Mouse (Mus musculus): Measurements from ENCODE around the gene Cfc1. TPM values are rescaled to one million over a fixed set of nuclear protein-coding genes. Genes with fewer than 3 reads are reported as not detected.
"Not testable (repeated sequence)": the region's sequence is repeated elsewhere in the genome, so short reads cannot be mapped to it uniquely, and the experiment has no call there.

Gene Cfc1
- total and polyA plus RNA-seq, 2 experiments = not detected

- DNase-seq (ENCODE audit: extremely low read depth, low read depth, low spot score) = no peak
- H3K27ac ChIP-seq (replicated peaks; ENCODE audit: insufficient read depth, low read depth, low read length) = no peak overlapping the region
- 82% methylated on average over 1 of the region's 1 CpGs for WGBS
- H3K4me1 ChIP-seq (ENCODE audit: control insufficient read depth, insufficient read depth, low read length) = no peaks in the 10 kb centered on the region
- no peaks in the 10 kb centered on the region for H3K36me3 ChIP-seq (ENCODE audit: control insufficient read depth, insufficient read depth, low read length)
- no peak overlapping the region for H3K4me3 ChIP-seq (ENCODE audit: insufficient read depth, low read depth, low read length)
- no peaks in the 10 kb centered on the region for H3K27me3 ChIP-seq (ENCODE audit: control insufficient read depth, insufficient read depth, low read length)
- H3K79me2 ChIP-seq (ENCODE audit: control insufficient read depth, insufficient read depth, low read length) = no peaks in the 10 kb centered on the region
- H3K9ac ChIP-seq (ENCODE audit: low read depth, low read length) = no peak overlapping the region
- TF ChIP-seq POLR2A (IDR thresholded peaks at IDR 0.05; ENCODE audit: extremely low read depth, insufficient read depth, low read length) (no peak), CTCF (IDR thresholded peaks at IDR 0.05; ENCODE audit: low read depth, low read length) (no peak)
Measured at GRCm38 (mm10) chr1:34518259-34518658, 17.2 kb upstream of the Cfc1 start.

DNA sequence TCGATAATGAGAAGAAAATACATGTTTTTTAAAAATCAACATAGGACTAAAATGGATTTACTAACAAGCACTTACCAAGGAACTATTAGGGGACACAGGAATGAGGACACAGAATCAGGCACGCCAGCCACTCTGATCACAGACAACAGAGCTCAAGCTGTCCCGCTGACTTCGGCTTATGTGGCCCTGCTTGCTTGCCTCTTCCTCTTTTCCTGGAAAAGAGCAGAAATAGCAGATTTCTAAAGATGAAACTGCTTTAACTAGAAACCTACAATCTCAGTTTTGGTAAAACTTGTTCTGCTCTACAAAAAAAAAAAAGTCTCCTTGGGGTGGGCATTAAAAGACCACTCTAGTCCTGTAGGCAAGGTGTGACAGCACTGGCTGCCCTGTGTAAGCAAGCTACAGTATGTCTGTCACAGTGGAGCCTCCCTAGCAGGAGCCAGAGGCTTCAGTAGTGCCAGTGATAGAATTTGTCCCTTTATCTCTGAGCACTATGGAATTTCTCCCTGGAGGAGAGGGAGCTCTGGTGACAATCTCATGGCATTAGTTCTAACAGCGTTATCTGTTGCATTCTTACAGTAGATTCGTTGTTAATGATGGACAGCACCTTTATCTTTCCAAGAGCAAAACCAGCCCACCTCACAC, 13.1 kb upstream of the Cfc1 start:
- DNase-seq (ENCODE audit: extremely low read depth, low read depth, low spot score) = no peak
- Histone ChIP-seq H3K27me3 (ENCODE audit: control insufficient read depth, insufficient read depth, low read length) (no peaks in the 10 kb centered on the region), H3K36me3 (ENCODE audit: control insufficient read depth, insufficient read depth, low read length) (no peaks in the 10 kb centered on the region), H3K79me2 (ENCODE audit: control insufficient read depth, insufficient read depth, low read length) (no peaks in the 10 kb centered on the region), H3K27ac (replicated peaks; ENCODE audit: insufficient read depth, low read depth, low read length) (no peak overlapping the region), H3K4me1 (ENCODE audit: control insufficient read depth, insufficient read depth, low read length) (no peaks in the 10 kb centered on the region), H3K9ac (ENCODE audit: low read depth, low read length) (no peak overlapping the region), H3K4me3 (ENCODE audit: insufficient read depth, low read depth, low read length) (no peak overlapping the region)
- TF ChIP-seq CTCF (IDR thresholded peaks at IDR 0.05; ENCODE audit: low read depth, low read length) = no peak
- TF ChIP-seq POLR2A (IDR thresholded peaks at IDR 0.05; ENCODE audit: extremely low read depth, insufficient read depth, low read length) = no peak
- WGBS = 58% methylated on average over 6 of the region's 6 CpGs

DNA sequence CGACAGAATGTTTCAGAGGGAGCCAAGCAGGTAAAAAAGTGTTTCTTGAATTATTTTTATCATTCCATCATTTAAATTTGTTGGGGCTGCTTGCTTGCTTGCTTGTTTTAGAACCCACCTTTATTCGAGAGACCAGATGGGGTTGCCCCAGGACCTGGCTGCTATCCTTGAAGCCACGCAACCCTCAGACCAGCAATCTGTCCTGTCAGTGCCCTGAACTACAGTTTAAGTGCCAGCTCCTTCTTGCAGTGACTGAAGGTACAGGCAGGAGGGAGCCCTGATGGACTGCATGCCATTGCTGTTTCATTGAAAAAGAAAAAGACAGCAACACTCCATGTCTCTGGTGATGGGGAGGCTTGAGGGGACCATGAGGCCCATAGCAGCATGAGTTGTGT, 12.6 kb upstream of the Cfc1 start:
- 63% methylated on average over 3 of the region's 3 CpGs for WGBS
- Histone ChIP-seq H3K27ac (replicated peaks; ENCODE audit: insufficient read depth, low read depth, low read length) (no peak overlapping the region), H3K9ac (ENCODE audit: low read depth, low read length) (no peak overlapping the region), H3K4me1 (ENCODE audit: control insufficient read depth, insufficient read depth, low read length) (no peaks in the 10 kb centered on the region), H3K36me3 (ENCODE audit: control insufficient read depth, insufficient read depth, low read length) (no peaks in the 10 kb centered on the region), H3K27me3 (ENCODE audit: control insufficient read depth, insufficient read depth, low read length) (no peaks in the 10 kb centered on the region), H3K79me2 (ENCODE audit: control insufficient read depth, insufficient read depth, low read length) (no peaks in the 10 kb centered on the region), H3K4me3 (ENCODE audit: insufficient read depth, low read depth, low read length) (no peak overlapping the region)
- TF ChIP-seq POLR2A (IDR thresholded peaks at IDR 0.05; ENCODE audit: extremely low read depth, insufficient read depth, low read length) (no peak), CTCF (IDR thresholded peaks at IDR 0.05; ENCODE audit: low read depth, low read length) (no peak)
- DNase-seq (ENCODE audit: extremely low read depth, low read depth, low spot score) = no peak

- no peaks in the 10 kb centered on the region for H3K4me1 ChIP-seq (ENCODE audit: control insufficient read depth, insufficient read depth, low read length)
- no peak overlapping the region for H3K27ac ChIP-seq (replicated peaks; ENCODE audit: insufficient read depth, low read depth, low read length)
- 79% methylated on average over 3 of the region's 3 CpGs for WGBS
- TF ChIP-seq POLR2A (IDR thresholded peaks at IDR 0.05; ENCODE audit: extremely low read depth, insufficient read depth, low read length) = no peak
- no peak for TF ChIP-seq CTCF (IDR thresholded peaks at IDR 0.05; ENCODE audit: low read depth, low read length)
- H3K36me3 ChIP-seq (ENCODE audit: control insufficient read depth, insufficient read depth, low read length) = no peaks in the 10 kb centered on the region
- no peaks in the 10 kb centered on the region for H3K79me2 ChIP-seq (ENCODE audit: control insufficient read depth, insufficient read depth, low read length)
- H3K27me3 ChIP-seq (ENCODE audit: control insufficient read depth, insufficient read depth, low read length) = no peaks in the 10 kb centered on the region
- H3K9ac ChIP-seq (ENCODE audit: low read depth, low read length) = no peak overlapping the region
- no peak for DNase-seq (ENCODE audit: extremely low read depth, low read depth, low spot score)
- H3K4me3 ChIP-seq (ENCODE audit: insufficient read depth, low read depth, low read length) = no peak overlapping the region
Measured at GRCm38 (mm10) chr1:34523647-34524046, 11.8 kb upstream of the Cfc1 start.

GRCm38 (mm10) chr1:34534574-34534973, 874 bp upstream of the Cfc1 start:
- H3K79me2 ChIP-seq (ENCODE audit: control insufficient read depth, insufficient read depth, low read length); H3K4me1 ChIP-seq (ENCODE audit: control insufficient read depth, insufficient read depth, low read length); H3K27ac ChIP-seq (replicated peaks; ENCODE audit: insufficient read depth, low read depth, low read length); H3K9ac ChIP-seq (ENCODE audit: low read depth, low read length); DNase-seq (ENCODE audit: extremely low read depth, low read depth, low spot score); H3K36me3 ChIP-seq (ENCODE audit: control insufficient read depth, insufficient read depth, low read length); H3K27me3 ChIP-seq (ENCODE audit: control insufficient read depth, insufficient read depth, low read length); H3K4me3 ChIP-seq (ENCODE audit: insufficient read depth, low read depth, low read length): not testable (repeated sequence)
- 21% methylated on average over 3 of the region's 3 CpGs for WGBS

DNA sequence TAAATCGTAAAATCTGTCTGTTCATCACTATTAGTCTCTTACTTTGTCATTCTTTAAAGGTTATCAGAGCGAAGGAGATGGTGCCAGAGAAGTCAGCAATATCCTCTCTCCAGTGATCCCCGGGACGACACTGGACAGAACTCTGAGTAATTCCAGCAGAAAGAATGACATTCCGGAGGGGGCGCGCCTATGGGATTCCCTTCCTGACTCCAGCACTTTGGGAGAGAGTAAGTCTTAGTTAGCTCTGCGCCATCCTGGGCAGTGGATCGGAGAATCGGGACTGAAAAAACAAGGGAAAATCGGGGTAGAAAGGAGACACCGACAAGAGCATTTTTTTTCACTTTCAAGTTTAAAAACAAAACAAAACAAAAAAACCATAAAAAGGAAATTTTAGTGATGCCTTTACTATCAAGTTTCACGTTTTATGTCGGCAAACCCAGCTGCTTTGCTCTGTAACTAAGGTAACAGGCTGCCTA, 881 bp downstream of the Cfc1 start:
- H3K79me2 ChIP-seq (ENCODE audit: control insufficient read depth, insufficient read depth, low read length) = no peaks in the 10 kb centered on the region
- no peaks in the 10 kb centered on the region for H3K27me3 ChIP-seq (ENCODE audit: control insufficient read depth, insufficient read depth, low read length)
- H3K4me1 ChIP-seq (ENCODE audit: control insufficient read depth, insufficient read depth, low read length) = 0 out of 2 replicates have a peak, but pooled peaks cover 2% of the 10 kb centered on the region
- H3K4me3 ChIP-seq (ENCODE audit: insufficient read depth, low read depth, low read length) = no peak overlapping the region
- DNase-seq (ENCODE audit: extremely low read depth, low read depth, low spot score) = no peak
- H3K27ac ChIP-seq (replicated peaks; ENCODE audit: insufficient read depth, low read depth, low read length) = no peak overlapping the region
- TF ChIP-seq CTCF (IDR thresholded peaks at IDR 0.05; ENCODE audit: low read depth, low read length) (no peak), POLR2A (IDR thresholded peaks at IDR 0.05; ENCODE audit: extremely low read depth, insufficient read depth, low read length) (no peak)
- whole genome bisulfite sequencing = 5% methylated on average over 14 of the region's 14 CpGs
- no peaks in the 10 kb centered on the region for H3K36me3 ChIP-seq (ENCODE audit: control insufficient read depth, insufficient read depth, low read length)
- H3K9ac ChIP-seq (ENCODE audit: low read depth, low read length) = no peak overlapping the region
